Mouse (Mus musculus): Measurements from ENCODE around the gene Tpst1.

The Tpst1 gene

GRCm38 (mm10) chr5:130052955-130053354, 20.2 kb upstream of the Tpst1 start:
- DNase-seq, result no peak

GRCm38 (mm10) chr5:130055688-130056087, 17.4 kb upstream of the Tpst1 start:
- no peak for DNase-seq

DNA sequence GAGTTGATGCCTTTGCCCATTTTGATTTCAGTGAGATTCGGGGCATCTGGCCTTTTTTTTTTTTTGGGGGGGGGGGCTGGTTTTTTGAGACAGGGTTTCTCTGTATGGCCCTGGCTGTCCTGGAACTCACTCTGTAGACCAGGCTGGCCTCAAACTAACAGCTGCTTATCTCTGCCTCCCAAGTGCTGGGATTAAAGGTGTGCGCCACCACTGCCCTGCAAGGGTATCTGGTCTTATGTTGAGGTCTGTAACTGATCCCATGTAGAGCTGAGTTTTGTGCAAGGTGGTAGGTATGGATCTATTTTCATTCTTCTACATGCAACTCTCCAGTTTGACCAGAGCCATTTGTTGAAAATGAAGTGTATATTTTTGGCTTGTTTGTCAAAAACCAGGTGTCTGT, 16.8 kb upstream of the Tpst1 start:
- DNase-seq, result no peak

GRCm38 (mm10) chr5:130059413-130060328, 13.5 kb upstream of the Tpst1 start:
- DNase-seq, result no peak

DNA sequence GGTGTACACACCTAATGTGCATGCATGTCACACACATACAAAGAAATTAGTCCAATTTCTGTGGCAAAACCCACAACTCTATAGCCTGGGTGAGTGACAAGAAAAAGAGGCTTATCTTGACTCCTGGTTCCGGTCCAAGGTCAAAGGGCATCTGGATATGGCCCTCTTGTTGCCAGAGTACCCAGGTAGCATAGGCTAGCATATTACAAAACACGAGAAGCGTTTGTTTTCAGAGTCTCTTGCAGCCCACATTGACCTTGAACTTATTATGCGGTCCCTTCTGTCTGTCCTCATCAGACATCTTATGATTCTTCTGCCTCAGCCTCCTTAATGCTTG, 12.8 kb upstream of the Tpst1 start:
- DNase-seq, result no peak

GRCm38 (mm10) chr5:130062096-130062495, 11.0 kb upstream of the Tpst1 start:
- no peak for DNase-seq

- DNase-seq, result no peak
Measured at GRCm38 (mm10) chr5:130063760-130064159, 9.4 kb upstream of the Tpst1 start.

DNA sequence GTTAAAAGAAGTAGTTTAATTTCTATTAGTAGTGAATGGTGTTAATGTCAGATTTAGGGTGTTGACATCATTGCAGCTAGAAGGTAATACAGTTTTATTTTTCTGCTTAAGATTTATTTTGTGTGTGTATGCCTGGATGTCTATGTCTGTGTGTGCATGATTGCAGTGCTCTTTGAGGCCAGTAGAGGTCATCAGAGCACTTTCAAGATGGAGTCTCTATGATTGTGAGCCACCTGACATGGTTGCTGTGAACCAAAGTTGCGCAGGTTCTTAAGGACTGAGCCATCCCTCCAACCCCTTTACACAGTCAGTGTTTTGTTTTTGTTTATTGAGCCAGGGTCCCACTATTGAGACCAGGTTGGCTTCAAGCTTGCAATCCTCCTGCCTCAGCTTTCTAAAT, 7.5 kb upstream of the Tpst1 start:
- no peak for DNase-seq

DNA sequence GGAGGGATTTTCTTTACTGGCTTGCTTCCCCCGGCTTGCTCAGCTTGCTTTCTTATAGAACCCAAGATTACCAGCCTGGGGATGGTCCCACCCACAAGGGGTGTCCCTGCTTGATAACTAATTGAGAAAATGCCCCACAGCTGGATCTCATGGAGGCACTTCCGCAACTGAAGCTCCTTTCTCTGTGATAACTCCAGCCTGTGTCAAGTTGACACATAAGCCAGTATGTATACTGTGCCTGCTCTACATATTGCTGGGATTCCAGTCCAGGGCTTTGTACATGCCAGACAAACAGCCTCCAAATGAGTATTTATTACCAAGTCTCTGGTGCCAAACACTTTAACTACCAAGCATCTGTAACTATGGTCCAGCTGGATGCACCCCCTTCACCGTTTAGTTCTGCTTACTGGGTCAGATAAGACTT, 5.3 kb upstream of the Tpst1 start:
- no peak for DNase-seq

GRCm38 (mm10) chr5:130074491-130074890, 1.4 kb downstream of the Tpst1 start:
- DNase-seq, result no peak

GRCm38 (mm10) chr5:130076396-130076795, 3.3 kb downstream of the Tpst1 start:
- DNase-seq, result no peak

DNA sequence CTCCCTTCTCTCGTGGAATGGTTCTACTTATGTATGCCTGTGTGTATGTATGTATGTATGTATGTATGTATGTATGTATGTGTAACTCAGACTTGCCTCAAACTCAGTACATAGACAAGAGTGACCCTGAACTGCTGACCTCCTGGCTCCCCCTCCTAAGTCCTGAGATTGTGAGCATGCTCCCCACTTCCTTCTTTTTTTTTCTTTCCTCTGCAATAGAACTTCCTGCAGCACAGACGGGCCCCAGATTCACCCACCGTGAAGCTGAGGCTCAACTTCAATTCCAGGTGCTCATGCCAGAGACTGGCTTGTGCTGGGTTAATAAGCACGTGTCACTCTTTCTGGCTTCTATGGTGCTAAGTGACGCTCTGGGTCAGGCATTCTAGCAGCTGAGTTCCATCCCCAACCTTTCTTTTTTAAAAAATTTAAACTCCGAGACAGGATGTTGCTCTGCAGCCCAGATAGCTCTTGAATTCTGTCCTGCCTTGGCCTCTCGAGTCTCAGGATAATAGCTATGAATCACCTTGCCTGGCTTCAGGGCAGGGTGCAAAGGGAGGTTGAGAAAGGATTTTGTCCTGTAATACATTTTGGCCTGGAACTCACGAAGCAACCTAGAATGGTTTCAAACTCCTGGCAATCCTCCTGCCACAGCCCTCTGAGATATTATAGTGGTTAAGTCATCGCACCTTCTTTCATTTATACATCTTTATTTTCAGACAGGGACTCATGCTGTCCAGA, 5.1 kb downstream of the Tpst1 start:
- DNase-seq, result no peak

GRCm38 (mm10) chr5:130078834-130079156, 5.7 kb downstream of the Tpst1 start:
- DNase-seq, result no peak

GRCm38 (mm10) chr5:130079202-130080050, 6.3 kb downstream of the Tpst1 start:
- peak; percentile 96 for DNase-seq

GRCm38 (mm10) chr5:130080051-130080681, 7.0 kb downstream of the Tpst1 start:
- no peak for DNase-seq

- no peak for DNase-seq
Measured at GRCm38 (mm10) chr5:130081181-130081881, 8.2 kb downstream of the Tpst1 start.

DNA sequence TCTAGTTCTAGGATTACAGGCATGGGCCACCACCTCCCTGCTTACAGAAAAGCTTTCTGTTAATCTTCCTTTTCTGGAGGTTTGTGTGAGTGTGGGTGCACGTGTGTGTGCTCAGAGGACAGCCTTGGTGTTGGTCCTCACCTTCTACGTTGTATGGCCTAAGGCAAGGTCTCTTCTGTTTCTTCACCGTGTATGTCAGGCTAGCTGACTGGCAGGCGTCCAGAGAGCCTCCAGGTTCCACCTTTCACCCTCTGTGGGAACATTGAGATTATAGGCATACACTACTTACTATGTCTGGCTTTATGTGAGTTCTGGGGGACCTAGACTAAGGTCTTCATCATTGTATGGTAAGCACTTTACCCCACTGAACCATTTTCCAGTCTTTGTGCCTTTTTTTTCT, 9.3 kb downstream of the Tpst1 start:
- DNase-seq, result no peak

- no peak for DNase-seq
Measured at GRCm38 (mm10) chr5:130084271-130084670, 11.1 kb downstream of the Tpst1 start.

GRCm38 (mm10) chr5:130088008-130088407, 14.9 kb downstream of the Tpst1 start:
- DNase-seq, result no peak

- DNase-seq, result no peak
Measured at GRCm38 (mm10) chr5:130088612-130089011, 15.5 kb downstream of the Tpst1 start.

- no peak for DNase-seq
Measured at GRCm38 (mm10) chr5:130089177-130089576, 16.1 kb downstream of the Tpst1 start.
